Mouse (Mus musculus) kidney, adult 8-10 months (tissue): ENCODE results near the gene Kirrel3.

ENCODE experiments used
- DNase-seq, 2 experiments: peaks; one replicate each; pipeline ENCODE4 v3.0.0; 2022

Kirrel3 gene

DNA sequence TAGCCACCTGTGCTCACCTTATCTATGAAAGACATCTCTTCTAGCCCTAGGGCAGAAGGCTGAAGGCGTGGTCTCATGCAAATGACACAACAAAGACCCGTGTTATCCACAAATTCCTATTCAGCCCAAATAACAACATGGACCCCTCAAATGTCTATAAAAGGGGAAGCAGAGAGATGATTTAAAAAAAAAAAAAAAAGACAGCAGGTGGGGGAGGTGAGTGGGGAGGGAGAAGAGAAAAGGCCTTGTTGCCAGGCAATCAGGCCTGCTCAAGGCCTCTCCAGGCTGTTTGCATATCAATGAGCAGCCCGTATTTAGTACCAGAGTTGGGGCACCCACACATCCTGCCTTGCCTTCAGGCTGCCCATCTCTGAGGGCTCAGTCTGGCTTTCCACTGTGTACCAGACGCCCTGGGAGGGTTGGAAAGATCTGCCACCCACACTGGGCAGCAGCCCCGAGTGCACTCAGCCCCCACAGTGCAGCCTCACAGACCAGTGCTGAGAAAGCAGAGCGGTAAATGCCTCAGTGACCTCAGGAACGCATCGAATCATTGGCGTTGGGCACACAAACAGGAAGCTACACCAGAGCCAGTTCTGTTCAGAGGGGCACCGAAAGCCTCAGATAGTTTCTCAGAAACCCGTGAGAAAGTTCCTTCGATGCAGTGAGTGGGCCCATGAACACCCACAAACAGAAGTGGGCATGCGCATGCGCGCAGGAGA lies 510.1 kb downstream of the Kirrel3 start:
- peak in 1 of 2 experiments; percentile 15 for DNase-seq

DNA sequence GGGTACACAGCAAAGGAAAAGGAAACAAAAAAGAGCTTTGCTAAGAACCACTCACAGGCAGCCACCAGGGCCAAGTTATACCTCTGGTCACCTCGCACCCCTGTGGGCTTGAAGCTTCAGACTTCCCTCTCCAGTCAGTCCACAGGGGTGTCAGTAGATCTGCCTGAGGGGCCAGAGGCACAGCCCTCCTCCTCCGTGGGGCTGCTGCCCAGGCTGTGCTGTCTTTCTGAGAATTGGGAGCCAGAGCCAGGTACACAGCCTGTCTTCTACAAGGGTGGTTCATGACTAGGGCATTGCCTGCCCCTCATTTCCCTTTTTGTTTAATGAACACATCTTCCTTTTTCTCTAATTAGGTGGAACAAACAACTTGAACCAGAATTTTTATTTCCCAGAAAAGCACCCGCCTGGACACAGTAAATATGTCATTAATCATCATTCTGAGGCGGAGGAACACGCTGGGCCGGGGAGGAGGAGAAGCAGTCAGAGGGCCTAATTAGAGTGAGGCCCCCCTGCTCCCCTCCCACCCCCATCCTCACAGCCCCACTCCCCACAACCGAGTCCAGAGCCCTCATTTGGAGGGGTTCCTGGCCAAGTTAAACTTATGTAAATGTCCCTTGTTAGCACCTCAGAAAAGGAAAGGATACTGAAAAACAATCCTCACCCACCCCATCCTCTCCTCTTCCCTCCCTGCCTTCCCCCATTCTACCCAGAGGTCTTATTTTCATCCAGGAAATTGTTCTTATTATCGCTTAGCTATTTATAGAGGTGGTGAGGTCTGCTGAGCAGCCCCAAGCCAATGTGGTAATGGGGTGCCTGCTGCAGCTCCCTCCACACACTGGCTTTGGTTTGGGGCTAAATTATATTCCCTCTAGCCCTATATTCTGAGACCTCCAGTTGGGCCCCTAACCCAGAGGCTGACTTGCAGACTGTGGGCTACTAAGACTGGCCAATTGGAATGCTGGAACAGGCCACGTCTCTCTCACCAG lies 512.5 kb downstream of the Kirrel3 start:
- DNase-seq: no peak

DNA sequence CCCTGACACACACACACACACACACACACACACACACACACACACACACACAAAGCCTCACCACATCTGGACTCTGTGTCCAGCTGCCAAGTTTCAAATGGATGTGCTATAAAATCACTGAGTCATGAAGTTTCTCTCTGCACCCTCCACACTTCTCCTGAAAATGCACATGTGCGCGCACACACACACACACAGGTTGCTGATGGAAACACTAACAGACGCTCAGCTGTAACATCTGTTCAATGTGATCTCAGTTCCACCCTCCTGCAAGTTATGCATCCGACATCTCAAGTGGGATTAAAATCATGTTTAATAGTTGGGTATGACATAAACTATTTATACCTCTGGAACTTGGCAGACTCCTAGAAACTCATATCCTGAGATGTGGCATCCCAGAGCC lies 518.4 kb downstream of the Kirrel3 start:
- no peak for DNase-seq

DNA sequence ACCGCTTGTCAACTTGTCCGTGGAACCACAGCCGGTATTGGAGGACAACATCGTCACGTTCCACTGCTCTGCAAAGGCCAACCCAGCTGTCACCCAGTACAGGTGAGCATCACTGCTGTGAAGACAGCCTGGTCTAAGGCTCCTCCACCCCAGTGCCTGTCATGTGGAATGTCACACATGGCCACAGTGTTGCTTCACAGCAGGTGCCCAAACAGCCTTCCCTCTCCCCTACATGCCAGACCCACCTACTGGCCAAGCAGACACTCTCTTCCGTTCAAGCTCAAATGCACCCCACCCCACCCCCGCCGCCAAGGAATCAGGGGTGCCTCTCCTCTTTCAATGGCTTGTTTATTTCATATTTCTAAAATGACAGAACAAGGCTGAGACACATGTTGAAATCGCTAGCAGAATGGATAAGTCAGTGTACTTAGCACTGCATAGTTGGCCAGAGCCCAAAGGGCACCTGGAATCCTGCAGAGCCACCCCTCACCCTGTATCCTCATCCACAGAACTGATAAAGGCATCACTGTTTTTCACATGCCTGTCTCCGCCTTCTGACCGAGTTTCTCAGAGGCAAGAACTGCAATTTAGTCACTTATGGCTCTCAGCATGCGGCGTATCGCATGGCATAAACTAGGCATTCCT lies 522.1 kb downstream of the Kirrel3 start:
- DNase-seq: no peak

DNA sequence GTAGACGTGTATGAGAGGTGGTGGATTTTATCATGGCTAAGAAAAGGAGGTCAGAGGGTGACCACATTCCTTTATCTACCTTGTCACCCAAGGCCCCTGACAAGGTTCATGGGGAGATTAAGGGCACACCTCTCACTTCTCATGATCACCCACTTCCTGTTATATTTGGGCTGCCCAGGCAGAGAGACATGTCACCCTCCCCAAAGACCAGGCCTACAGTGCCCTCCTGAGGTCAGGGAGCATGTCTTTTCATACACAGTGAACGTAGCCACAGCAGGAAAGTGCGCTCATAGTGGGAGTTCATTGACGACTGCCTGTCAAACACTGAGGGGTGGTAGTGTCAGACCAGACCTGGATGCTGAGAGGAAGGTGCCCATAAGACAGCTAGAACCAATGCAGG lies 531.1 kb downstream of the Kirrel3 start:
- peak in 1 of 2 experiments; percentile 21 for DNase-seq

DNA sequence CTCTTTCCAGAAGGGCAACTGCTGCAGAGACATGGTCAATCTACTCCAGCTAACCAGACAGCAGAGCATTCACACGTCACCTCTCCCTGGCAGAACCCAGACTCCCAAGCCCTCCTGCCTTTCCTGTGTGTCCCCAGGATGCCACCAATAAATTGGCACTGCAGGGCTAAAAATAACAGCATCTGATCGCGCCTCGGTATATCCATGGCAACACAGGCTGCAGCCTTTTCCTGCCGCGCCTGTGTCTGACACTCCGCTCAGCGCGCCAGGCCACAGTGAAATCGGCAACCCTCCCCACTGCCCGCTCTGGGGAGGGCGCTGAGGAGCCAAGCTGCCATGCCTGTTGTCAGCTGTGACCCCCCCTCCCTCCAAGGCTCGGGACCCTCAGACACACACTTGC lies 531.9 kb downstream of the Kirrel3 start:
- DNase-seq: no peak

DNA sequence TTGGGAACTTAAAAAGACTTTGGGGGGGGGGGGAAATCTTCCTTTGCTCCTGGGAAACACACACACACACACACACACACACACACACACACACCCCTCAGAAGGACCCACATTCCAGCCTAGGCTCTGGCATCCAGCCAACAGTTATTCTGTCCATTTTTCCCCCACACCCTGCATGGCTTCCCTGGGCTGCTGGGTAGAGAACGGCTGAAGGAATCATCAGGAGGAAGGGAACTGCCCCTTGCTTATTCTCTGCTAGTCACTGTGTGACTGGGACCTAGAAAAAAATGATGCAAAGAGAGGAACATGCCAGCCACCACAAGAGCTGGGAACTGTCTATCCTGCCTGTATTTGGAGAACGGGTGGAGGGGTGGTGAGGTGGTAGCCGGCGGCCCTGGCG lies 532.4 kb downstream of the Kirrel3 start:
- DNase-seq: no peak

DNA sequence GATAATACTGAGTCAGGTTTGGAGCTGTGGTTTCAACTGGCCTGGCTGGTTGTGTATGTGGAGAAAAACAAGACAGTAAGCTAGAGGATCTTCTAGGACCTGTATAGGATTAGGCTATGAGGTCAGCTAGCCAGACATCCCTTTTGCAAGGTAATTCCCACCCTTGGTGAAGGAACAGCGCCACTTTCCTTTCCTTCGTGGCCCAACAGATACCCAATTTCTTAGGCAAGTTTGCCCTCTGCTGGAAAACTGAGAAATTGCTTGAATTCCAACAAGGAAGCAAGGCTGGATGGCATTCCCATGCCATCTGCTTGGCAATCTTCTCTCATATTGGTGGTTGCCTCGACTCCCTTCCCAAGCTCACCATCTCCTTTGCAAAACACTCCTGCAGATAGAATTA lies 533.7 kb downstream of the Kirrel3 start:
- DNase-seq: peak; percentile 47 to 59

DNA sequence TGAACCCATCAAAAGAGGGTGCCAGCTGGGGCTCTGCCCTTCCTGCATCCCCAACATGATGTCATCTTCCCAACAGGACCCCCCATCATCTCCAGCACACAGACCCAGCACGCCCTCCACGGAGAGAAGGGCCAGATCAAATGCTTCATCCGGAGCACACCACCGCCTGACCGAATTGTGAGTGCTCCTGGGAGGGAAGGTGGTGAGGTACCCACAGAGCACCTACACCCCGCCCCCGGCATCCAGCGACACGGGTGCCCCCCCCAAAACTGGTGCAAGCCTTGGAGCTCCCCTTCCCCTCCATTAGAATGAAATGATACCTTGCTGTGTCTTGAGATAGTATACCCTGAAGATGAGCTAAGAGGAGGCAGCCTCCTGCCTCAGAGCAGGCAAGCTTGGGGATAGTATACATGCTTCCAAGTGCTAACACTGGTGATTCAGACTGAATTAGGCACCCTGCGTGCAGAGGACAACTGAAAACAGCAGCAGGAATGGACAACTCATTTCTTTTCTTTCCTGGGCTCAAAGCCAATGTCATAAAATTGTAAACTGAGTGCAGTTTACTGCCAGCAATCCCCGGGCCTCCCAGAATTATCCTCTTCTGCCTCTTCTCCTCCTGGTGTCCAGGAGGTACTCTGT lies 534.4 kb downstream of the Kirrel3 start:
- DNase-seq: no peak

DNA sequence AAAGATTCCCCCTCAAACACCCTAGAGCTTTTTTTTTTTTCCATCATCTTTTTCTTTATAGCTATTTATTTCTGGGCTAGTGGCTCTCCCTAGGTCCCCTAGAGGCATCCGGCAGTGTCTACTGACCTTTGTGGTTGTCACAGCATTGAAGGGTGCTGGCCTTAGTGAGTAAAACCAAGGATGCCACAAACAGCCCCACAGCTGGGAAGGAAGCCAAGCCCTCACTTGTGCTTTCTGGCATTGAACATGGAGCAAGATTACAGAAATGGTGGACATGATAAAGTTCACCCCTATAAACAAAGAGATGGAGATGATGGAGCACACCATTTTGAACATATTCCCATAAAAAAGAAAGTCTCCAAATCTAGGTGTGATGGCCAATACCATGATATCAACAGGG lies 536.0 kb downstream of the Kirrel3 start:
- DNase-seq: no peak

DNA sequence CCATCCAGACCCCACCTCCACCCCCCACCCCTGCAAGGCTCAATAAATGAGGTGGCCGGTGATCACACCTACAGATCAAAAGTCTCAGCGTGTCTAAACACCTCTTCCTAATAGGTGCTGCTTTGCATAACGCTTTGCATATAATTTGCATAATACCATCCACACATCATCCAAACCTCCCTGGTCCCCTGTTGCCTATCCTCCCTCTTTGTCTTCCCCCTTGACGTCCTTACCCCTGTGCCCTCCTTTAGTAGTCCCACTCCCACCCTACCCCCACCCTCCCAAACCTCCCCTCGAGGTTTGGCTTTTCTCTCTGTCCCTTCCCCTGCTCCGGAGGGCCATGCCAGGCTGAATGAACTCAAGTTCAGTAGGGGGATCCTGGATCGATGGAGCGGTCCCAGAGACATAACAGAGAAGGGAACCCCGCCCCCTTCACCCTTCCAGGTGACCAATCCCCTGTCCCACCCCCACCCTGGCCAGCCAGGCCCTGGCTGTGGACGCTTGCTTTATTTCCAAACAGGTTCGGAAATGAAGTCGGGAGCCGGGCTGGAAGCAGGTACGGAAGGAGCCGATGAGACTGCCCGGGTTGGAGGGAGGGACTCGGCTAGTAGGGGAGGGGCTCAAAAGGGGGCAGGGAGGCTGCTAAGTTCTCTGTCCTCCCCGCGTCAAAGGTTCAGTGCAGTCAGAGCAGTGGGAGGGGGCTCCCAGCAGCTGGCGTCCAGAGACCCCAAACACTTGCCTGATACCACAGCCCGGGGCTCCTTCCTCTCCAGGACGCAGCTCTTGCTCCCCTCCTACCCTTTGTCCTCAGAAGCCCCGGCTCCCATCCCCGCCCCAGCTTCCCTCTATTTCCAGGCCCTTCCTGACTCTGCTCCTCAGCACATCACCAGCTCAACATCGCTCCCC lies 539.1 kb downstream of the Kirrel3 start:
- DNase-seq: no peak

DNA sequence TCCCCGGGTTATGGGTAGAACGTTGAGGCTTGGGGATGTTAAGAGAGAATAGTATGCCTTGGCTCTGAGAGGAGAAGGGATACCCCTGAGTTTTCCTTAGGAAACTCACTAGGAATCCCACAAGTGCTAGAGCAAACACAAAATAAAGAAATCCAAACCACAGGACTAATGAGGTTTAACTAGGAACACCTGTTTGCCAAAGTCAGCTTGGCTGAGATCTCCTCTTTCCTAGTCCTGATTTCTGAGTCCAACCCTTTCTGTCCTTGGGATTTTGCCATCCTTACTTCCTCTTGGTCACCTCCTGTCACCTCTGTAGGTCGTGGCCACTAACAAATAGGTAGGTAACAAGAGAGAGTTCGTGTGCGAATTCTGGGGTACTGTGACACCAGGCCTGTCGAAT lies 540.6 kb downstream of the Kirrel3 start:
- no peak for DNase-seq

DNA sequence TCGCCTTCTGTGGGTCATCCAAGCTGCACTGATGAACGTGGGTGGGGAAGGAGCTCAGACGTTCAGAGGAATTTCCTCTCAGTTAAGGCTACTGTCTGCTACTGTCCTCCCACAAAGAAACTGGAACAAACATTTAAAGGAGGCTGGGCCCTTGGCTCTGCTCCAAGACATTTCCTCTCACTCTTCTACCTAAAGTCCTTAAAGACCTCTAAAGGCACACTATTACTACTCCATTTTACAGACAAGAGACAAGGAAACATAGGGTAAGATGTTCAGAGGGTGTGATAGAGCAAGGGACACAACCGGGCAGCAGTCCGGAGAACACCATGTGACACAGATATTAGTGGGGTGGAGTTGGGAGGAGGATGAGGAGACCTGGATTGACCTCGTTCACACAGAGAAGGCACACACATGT lies 541.2 kb downstream of the Kirrel3 start:
- DNase-seq: no peak

DNA sequence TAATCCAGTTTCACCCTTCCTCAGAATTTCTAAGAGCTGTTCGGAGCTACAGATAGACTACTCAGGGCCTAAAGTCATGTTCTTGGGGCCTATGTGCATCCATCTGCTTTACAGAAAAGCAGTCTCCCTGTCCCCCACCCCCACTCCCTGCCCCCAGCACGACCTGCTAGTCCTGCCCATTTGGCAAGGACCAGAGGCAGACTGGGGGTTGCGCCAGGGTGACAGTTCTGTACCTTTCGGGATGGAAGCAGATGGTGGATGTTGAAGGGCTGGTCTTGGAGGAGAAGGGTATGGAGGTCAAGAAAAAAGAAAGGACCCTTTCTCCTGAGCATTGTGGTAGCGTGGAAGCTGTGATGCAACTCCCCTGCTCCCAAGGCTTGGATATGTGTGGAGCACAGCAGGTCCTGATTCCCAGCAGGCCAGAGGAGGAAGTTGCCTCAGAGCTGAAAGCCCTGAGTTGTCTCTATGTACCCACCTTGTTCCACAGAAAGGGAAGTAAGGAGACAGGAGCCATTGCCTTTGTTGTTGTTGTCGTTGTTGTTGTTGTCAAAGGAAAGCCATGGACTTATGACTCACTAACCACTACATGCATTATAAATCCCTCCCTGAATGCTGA lies 541.8 kb downstream of the Kirrel3 start:
- no peak for DNase-seq

DNA sequence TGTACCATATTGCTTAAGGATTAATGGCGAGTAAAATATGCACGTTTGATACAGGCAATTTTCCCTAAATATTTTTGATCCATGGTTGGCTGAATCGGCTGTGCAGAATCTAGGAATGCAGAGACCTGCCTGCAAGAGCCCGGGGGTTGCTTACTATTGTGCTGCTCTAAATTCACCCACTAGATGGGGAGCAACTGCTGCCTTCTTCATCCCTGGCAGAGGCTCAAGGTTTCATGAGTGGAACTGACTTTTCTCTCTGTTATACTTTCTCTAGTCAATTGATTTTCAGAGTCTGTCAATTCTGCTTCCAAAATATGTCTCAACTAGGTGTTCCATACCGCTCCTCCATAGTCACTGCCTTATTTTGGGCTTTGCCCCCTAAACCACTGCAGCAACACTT lies 545.1 kb downstream of the Kirrel3 start:
- DNase-seq: peak; percentile 38 to 39

DNA sequence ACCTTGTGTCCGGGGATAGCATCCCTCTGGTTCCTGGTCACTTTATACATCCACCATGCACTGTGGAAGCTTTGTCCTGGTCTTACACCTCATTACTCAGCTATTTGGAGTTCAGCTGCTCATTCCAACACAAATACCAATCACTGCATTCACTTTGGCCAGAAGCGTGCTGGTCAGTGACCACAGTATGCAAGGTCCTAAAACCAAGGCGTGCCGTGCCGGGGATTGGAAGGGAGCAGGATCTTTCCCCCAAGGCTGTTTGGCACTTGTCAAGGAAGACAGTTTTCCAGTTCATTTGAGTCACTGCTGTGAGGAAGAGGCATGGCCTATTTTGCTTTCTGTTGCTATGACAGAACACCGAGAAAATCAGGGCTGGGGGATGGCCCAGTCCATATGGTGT lies 546.8 kb downstream of the Kirrel3 start:
- DNase-seq: peak in 1 of 2 experiments; percentile 33

DNA sequence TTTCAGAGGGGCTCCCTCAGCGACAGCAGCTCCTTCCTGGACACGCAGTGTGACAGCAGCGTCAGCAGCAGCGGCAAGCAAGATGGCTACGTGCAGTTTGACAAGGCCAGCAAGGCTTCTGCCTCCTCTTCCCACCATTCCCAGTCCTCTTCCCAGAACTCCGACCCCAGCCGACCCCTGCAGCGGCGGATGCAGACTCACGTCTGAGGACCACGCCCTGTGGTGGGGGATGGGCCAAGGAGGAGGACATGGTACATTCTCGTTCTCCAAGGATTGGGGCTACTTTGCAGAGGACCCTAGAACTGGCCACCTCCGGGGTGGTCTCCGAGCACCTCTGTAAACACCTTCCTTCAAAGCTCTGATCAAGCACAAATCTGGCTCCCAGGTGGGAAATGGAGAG lies 549.4 kb downstream of the Kirrel3 start:
- no peak for DNase-seq

DNA sequence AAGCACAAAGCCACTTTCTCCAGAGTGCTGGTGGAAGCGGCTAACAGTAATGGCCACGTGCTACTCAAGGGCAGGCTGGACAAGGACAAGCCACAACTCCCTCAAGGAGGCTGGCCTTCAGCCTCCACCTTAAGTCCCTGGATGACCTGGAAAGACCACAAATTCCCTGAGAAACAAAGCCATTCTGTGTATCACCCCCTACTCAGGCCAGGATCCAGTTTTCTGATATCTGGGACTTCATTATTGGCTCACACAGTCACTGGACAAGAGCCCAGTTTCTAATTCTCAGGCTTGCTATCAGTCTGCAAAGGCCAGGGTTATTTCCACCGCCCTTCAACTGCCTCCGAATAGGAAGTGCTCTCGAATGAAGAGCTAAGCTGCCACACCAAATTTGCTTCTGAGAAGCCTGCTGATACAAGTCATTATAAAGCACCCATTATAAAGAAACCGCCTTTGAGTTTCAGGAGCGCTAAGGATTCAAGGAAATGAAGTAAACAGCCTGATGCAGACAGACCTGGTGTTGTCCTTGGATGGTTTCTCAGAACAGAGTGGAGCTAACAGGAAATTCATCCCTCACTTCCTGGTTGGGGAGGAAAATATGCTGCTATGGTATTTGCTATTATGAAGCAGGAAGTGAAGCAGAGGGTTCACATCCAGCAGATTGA lies 553.4 kb downstream of the Kirrel3 start:
- DNase-seq: peak in 1 of 2 experiments; percentile 42

DNA sequence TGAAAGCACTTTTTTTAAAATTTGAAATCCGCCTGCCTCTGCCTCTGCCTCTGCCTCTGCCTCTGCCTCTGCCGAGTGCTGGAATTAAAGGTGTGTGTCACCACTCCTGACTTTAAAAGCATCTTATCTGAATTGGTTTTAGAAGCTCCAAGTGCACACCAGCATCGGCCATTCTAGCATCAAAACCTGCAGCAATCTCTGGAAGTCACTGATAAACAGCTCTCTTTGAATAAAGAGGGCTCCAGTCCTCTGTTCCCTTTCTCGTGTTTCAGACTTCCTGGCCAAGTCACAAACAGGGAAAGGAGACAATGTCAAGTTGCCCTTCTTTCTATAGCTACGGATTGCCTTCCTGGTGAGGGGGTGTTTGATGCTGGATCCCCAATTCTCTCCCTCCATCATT lies 554.2 kb downstream of the Kirrel3 start:
- DNase-seq: no peak

DNA sequence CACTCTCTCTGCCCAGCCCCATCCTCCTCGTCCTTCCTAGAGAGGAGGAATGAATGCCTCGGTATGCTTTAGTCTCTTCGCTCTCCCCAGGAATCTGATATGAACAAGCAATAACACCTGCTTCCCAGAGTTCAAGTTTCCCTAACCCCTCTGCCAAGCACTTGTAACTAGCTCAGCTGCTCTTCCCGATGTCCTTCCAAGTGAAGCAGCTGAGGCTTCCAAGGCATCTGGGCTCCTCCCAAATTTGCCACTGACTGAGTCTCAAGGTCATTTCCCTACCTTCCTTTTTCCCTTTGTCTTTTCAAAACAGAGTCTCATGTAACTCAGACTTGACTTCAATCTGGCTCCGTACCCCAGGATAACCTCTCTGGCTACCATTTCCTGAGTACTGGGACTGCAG lies 555.8 kb downstream of the Kirrel3 start:
- DNase-seq: no peak

DNA sequence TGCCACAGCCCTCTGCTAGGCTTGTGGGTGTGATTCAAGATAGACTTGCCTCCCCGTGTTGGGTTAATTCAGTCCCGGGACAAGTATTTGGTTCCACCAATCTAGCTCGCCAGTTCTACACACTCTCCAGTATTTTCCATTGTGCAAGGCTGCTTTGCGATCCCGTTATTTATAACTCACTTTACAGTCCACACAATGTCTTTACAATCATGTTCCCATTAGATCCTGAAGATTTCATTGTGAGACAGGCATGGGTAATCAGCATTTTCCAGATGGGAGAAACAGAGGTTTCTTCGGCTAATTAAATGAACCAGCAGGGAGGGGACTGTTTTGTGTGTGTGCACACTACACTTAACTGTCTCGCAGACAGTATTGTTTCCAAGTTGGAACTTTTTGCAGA lies 557.9 kb downstream of the Kirrel3 start:
- no peak for DNase-seq
